Mouse (Mus musculus): ENCODE measurements at regions not wholly inside any gene's neighbourhood (a gene's known extent, or its start where the extent isn't known, plus 50 kb on each side); places are given as distances from the start of the nearest gene placed in this dataset.

GRCm38 (mm10) chr15:56158726-56159125, 1318.7 kb downstream of the Slc22a22 start:
- no peak for DNase-seq (ENCODE audit: low spot score in 2 of 2)

- DNase-seq (ENCODE audit: low spot score in 2 of 2): no peak
Measured at GRCm38 (mm10) chr15:56139451-56139850, 1338.0 kb downstream of the Slc22a22 start.

GRCm38 (mm10) chr15:56136420-56136970, 1340.9 kb downstream of the Slc22a22 start:
- no peak for DNase-seq (ENCODE audit: low spot score in 2 of 2)

GRCm38 (mm10) chr15:56128029-56128428, 1349.4 kb downstream of the Slc22a22 start:
- DNase-seq (ENCODE audit: low spot score in 2 of 2): no peak

- DNase-seq (ENCODE audit: low spot score in 2 of 2): no peak
Measured at GRCm38 (mm10) chr15:56119287-56120065, 1357.9 kb downstream of the Slc22a22 start.

- DNase-seq (ENCODE audit: low spot score in 2 of 2): no peak
Measured at GRCm38 (mm10) chr15:56108313-56108712, 1369.1 kb downstream of the Slc22a22 start.

- DNase-seq (ENCODE audit: low spot score in 2 of 2): no peak
Measured at GRCm38 (mm10) chr15:56107719-56108118, 1369.7 kb downstream of the Slc22a22 start.

- no peak for DNase-seq (ENCODE audit: low spot score in 2 of 2)
Measured at GRCm38 (mm10) chr15:56100133-56100735, 1377.2 kb downstream of the Slc22a22 start.

GRCm38 (mm10) chr15:56077838-56078567, 1399.4 kb downstream of the Slc22a22 start:
- no peak for DNase-seq (ENCODE audit: low spot score in 2 of 2)

GRCm38 (mm10) chr15:56077081-56077480, 1400.3 kb downstream of the Slc22a22 start:
- DNase-seq (ENCODE audit: low spot score in 2 of 2): no peak

GRCm38 (mm10) chr15:56076680-56077079, 1400.7 kb downstream of the Slc22a22 start:
- no peak for DNase-seq (ENCODE audit: low spot score in 2 of 2)

- no peak for DNase-seq (ENCODE audit: low spot score in 2 of 2)
Measured at GRCm38 (mm10) chr15:56069511-56069910, 1407.9 kb downstream of the Slc22a22 start.

- DNase-seq (ENCODE audit: low spot score in 2 of 2): no peak
Measured at GRCm38 (mm10) chr15:56067214-56067613, 1410.2 kb downstream of the Slc22a22 start.

- no peak for DNase-seq (ENCODE audit: low spot score in 2 of 2)
Measured at GRCm38 (mm10) chr15:56066540-56066939, 1410.9 kb downstream of the Slc22a22 start.

- DNase-seq (ENCODE audit: low spot score in 2 of 2): no peak
Measured at GRCm38 (mm10) chr15:56065872-56066534, 1411.4 kb downstream of the Slc22a22 start.

GRCm38 (mm10) chr15:56062576-56062975, 1414.8 kb downstream of the Slc22a22 start:
- no peak for DNase-seq (ENCODE audit: low spot score in 2 of 2)

- no peak for DNase-seq (ENCODE audit: low spot score in 2 of 2)
Measured at GRCm38 (mm10) chr15:56061326-56061725, 1416.1 kb downstream of the Slc22a22 start.

- no peak for DNase-seq (ENCODE audit: low spot score in 2 of 2)
Measured at GRCm38 (mm10) chr15:56050716-56051115, 1426.7 kb downstream of the Slc22a22 start.

- DNase-seq (ENCODE audit: low spot score in 2 of 2): no peak
Measured at GRCm38 (mm10) chr15:56047832-56048231, 1429.6 kb downstream of the Slc22a22 start.

GRCm38 (mm10) chr15:56046679-56047532, 1430.5 kb downstream of the Slc22a22 start:
- DNase-seq (ENCODE audit: low spot score in 2 of 2): peak; percentile 34 to 41

All from gastrocnemius, adult 8-10 months (tissue).